Mouse (Mus musculus): Measurements from ENCODE around the gene Pdzph1.

DNA sequence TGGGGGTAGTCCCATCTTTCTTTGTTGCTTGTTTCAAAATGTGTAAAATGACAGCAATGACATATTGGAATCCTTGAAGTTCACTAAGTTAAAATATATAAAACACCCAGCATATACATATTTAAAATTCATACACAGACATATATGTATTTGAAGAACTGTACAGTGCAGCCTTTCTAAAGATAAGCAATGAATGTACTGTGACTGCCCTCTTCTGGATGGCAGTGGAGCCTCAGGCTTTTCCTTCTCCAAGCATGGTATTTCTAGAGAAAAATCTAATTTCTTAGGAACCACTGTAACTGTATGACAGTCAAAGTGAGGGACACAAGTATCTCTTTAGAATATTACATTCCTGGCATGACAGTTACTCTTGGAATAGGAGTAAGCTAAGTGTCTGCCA, 120.4 kb downstream of the Pdzph1 start:
- TF ChIP-seq POLR2A (IDR thresholded peaks at IDR 0.05; ENCODE audit: extremely low read depth, insufficient read depth, low read length), result no peak
- TF ChIP-seq CTCF (IDR thresholded peaks at IDR 0.05; ENCODE audit: extremely low read depth, insufficient read depth, low read length), result peak; percentile 53; the same call in 1 of the 2 replicates
